8 mouse cellular contexts compared by ENCODE assay signal in the genomic region with DNA sequence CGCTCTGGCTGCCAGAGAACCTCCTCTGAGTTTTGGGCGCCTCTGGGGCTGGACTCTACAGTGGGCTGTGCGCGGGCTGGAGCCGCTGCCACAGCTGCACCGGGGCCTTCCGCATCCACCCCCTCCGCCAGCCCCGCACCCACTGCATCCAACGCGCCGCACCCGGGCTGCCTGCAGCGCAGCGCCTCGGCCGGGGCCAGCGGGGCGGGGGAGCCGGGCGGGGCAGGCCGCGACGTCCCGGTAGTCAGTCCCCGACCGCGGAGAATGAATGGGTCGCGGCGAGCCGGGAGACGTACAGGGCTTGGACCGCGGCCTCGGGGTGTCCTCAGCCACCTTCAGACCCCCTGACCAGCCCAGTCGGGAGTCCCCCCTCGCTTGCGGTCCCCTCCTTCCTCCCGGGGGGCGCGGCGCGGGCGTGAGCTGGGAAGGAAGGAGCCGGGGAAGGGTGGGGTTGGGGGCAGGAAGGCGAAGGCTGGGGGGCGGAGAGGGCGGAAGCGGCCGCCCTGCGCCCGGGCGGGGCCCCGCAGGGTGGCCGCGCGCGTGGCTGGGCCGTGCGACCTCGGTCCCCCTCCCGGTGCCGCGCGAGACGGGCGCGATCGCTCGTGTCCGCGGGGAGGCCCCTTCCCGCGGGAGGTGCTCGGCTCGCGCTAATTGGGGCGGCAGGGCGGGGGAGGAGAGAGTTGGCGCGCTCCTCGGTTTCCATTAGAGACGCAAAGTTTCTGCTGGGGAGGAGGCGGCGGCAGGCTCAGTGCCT. TPM values are rescaled to one million over a fixed set of nuclear protein-coding genes. Genes with fewer than 3 reads are reported as not detected.
DNase-seq lines count a peak whose midpoint lies in the region; ATAC-seq and TF ChIP-seq lines count a peak whose summit lies in the region.

No protein-coding gene starts in this region.

- no peak for TF ChIP-seq CTCF in kidney, postnatal 0 days (IDR thresholded peaks at IDR 0.05; ENCODE audit: low read depth)
- no peak for TF ChIP-seq CTCF in testis, adult 2 months (IDR thresholded peaks at IDR 0.05; ENCODE audit: control insufficient read depth, insufficient read depth, insufficient replicate concordance, low read depth, low read length)

- peak overlapping the region; percentile 63 to 87 for H3K27ac ChIP-seq in heart, embryonic 14.5 days (replicated peaks in 1 of 2; ENCODE audit: control insufficient read depth in 1 of 2, insufficient read depth in 1 of 2, low read depth in 2 of 2, low read length in 2 of 2)
- H3K27ac ChIP-seq in kidney, postnatal 0 days: peak overlapping the region; percentile 88
- peak overlapping the region; percentile 86 for H3K27ac ChIP-seq in liver, embryonic 16.5 days (ENCODE audit: low read length)
- peak overlapping the region; percentile 74; the same call in 1 of the 2 replicates for H3K27ac ChIP-seq in neural tube, embryonic 12.5 days
- peak overlapping the region; percentile 95 for H3K27ac ChIP-seq in testis, adult 2 months (ENCODE audit: control insufficient read depth, insufficient read depth, low read depth, low read length)

- peak overlapping the region; percentile 95 for H3K4me2 ChIP-seq in heart, embryonic 14.5 days (ENCODE audit: low read length)
- H3K4me2 ChIP-seq in kidney, postnatal 0 days (ENCODE audit: low read length): peak overlapping the region; percentile 88
- H3K4me2 ChIP-seq in liver, embryonic 16.5 days (ENCODE audit: low read depth, low read length): peak overlapping the region; percentile 99
- H3K4me2 ChIP-seq in neural tube, embryonic 12.5 days (replicated peaks): peak overlapping the region; percentile 90

- under 1% methylated on average over 62 of the region's 86 CpGs for WGBS in heart, embryonic 14.5 days
- WGBS in kidney, postnatal 0 days: 1% methylated on average over 73 of the region's 86 CpGs
- under 1% methylated on average over 72 of the region's 86 CpGs for WGBS in liver, embryonic 16.5 days (ENCODE audit: insufficient replicate concordance)
- under 1% methylated on average over 78 of the region's 86 CpGs for WGBS in neural tube, embryonic 12.5 days

- H3K4me1 ChIP-seq in heart, embryonic 14.5 days (ENCODE audit: control insufficient read depth in 2 of 2, insufficient read depth in 2 of 2, low read length in 2 of 2): peaks cover 2 to 20% of the 10 kb centered on the region in 2 experiments; a peak in 2 of 4 replicates
- H3K4me1 ChIP-seq in kidney, postnatal 0 days (replicated peaks; ENCODE audit: insufficient read depth, low read length): peaks cover 4% of the 10 kb centered on the region; the same call in 1 of the 2 replicates
- H3K4me1 ChIP-seq in liver, embryonic 16.5 days (ENCODE audit: control insufficient read depth, low read depth, low read length): peaks cover 14% of the 10 kb centered on the region
- peaks cover 22% of the 10 kb centered on the region for H3K4me1 ChIP-seq in neural tube, embryonic 12.5 days
- peaks cover 10% of the 10 kb centered on the region for H3K4me1 ChIP-seq in testis, adult 2 months (ENCODE audit: control insufficient read depth, insufficient read depth, low read length)

- H3K27me3 ChIP-seq in heart, embryonic 14.5 days (ENCODE audit: control insufficient read depth, insufficient read depth, low read length): no peaks in the 10 kb centered on the region
- no peaks in the 10 kb centered on the region for H3K27me3 ChIP-seq in kidney, postnatal 0 days (ENCODE audit: insufficient read depth, low read length)
- H3K27me3 ChIP-seq in liver, embryonic 16.5 days (ENCODE audit: control insufficient read depth, insufficient read depth, low read depth, low read length): no peaks in the 10 kb centered on the region
- H3K27me3 ChIP-seq in neural tube, embryonic 12.5 days (replicated peaks): no peaks in the 10 kb centered on the region
- no peaks in the 10 kb centered on the region for H3K27me3 ChIP-seq in testis, adult 2 months (ENCODE audit: control insufficient read depth, insufficient read depth, low read length)

- no peaks in the 10 kb centered on the region for H3K9me3 ChIP-seq in heart, embryonic 14.5 days (ENCODE audit: control insufficient read depth, low read length)
- H3K9me3 ChIP-seq in kidney, postnatal 0 days (replicated peaks; ENCODE audit: low read length): no peaks in the 10 kb centered on the region
- H3K9me3 ChIP-seq in liver, embryonic 16.5 days (replicated peaks; ENCODE audit: control insufficient read depth, low read length): no peaks in the 10 kb centered on the region
- no peaks in the 10 kb centered on the region for H3K9me3 ChIP-seq in neural tube, embryonic 12.5 days

- TF ChIP-seq POLR2A in testis, adult 2 months (IDR thresholded peaks at IDR 0.05; ENCODE audit: control insufficient read depth, low read depth, low read length): no peak

- H3K36me3 ChIP-seq in heart, embryonic 14.5 days (ENCODE audit: control insufficient read depth, insufficient read depth, low read length): peaks cover 29% of the 10 kb centered on the region
- H3K36me3 ChIP-seq in kidney, postnatal 0 days (ENCODE audit: insufficient read depth, low read length): peaks cover 23% of the 10 kb centered on the region
- H3K36me3 ChIP-seq in liver, embryonic 16.5 days (ENCODE audit: control insufficient read depth, insufficient read depth): peaks cover 18% of the 10 kb centered on the region
- H3K36me3 ChIP-seq in neural tube, embryonic 12.5 days: peaks cover 25% of the 10 kb centered on the region
- peaks cover 6% of the 10 kb centered on the region for H3K36me3 ChIP-seq in testis, adult 2 months (ENCODE audit: control insufficient read depth, insufficient read depth, low read length)

- peak; percentile 10 for ATAC-seq in erythroblast, adult 5-6 weeks (replicated peaks; ENCODE audit: low FRiP score, poor library complexity, severe bottlenecking)
- ATAC-seq in heart, embryonic 14.5 days (ENCODE audit: insufficient number of reproducible peaks, insufficient read depth, low FRiP score, low read depth): peak; percentile 59
- ATAC-seq in kidney, postnatal 0 days (replicated peaks; ENCODE audit: low FRiP score, low read depth): peak; percentile 63
- peak; percentile 70 for ATAC-seq in liver, embryonic 16.5 days (ENCODE audit: low read depth)
- ATAC-seq in neural tube, embryonic 12.5 days (ENCODE audit: low FRiP score, low read depth): peak; percentile 84

- peak overlapping the region; percentile 96 for H3K9ac ChIP-seq in heart, embryonic 14.5 days (ENCODE audit: low read length)
- peak overlapping the region; percentile 85 for H3K9ac ChIP-seq in kidney, postnatal 0 days (ENCODE audit: low read depth, low read length)
- H3K9ac ChIP-seq in liver, embryonic 16.5 days (ENCODE audit: low read depth, low read length): peak overlapping the region; percentile 86
- peak overlapping the region; percentile 98 for H3K9ac ChIP-seq in neural tube, embryonic 12.5 days

- peak; percentile 77 for DNase-seq in CD4-positive, CD25-positive, alpha-beta regulatory T cell, adult 2 months (ENCODE audit: low read depth, low spot score)
- peak; percentile 84 for DNase-seq in brain, adult 2 months (ENCODE audit: low read depth, low spot score)
- peak; percentile 58 for DNase-seq in kidney, postnatal 0 days (ENCODE audit: low spot score)

- H3K4me3 ChIP-seq in heart, embryonic 14.5 days (ENCODE audit: control insufficient read depth in 1 of 2, insufficient read depth in 1 of 2, low read depth in 1 of 2, low read length in 2 of 2): peak overlapping the region; percentile 65 to 95
- peak overlapping the region; percentile 92 for H3K4me3 ChIP-seq in kidney, postnatal 0 days (replicated peaks; ENCODE audit: low read depth, low read length)
- peak overlapping the region; percentile 88 for H3K4me3 ChIP-seq in liver, embryonic 16.5 days (ENCODE audit: low read depth, low read length)
- H3K4me3 ChIP-seq in neural tube, embryonic 12.5 days: peak overlapping the region; percentile 100
- H3K4me3 ChIP-seq in testis, adult 2 months (ENCODE audit: control insufficient read depth, low read depth, low read length): peak overlapping the region; percentile 90

RNA-seq across cellular contexts. Expression of a gene that starts 0.8 kb away (rescaled TPM):
- 71.5 and 86.7 TPM in 2 replicates for total RNA-seq in erythroblast, adult 5-6 weeks (2015; ENCODE audit: low replicate concordance)
- 70.8 and 118 TPM in 2 replicates for total RNA-seq in erythroblast, adult 5-6 weeks (2017; ENCODE audit: low replicate concordance)
- polyA plus RNA-seq in heart, embryonic 14.5 days (2014; fragmentation: Nextera tagmentation; extraction: Ambion mirVana): 749 and 783 TPM in 2 replicates
- polyA plus RNA-seq in kidney, postnatal 0 days (2015; fragmentation: Nextera tagmentation; extraction: Ambion mirVana): 1,372 and 1,376 TPM in 2 replicates
- polyA plus RNA-seq in liver, embryonic 16.5 days (2015; fragmentation: Nextera tagmentation; extraction: Ambion mirVana): 413 and 426 TPM in 2 replicates
- polyA plus RNA-seq in neural tube, embryonic 12.5 days (2016; fragmentation: Nextera tagmentation; extraction: Ambion mirVana): 1,755 and 1,801 TPM in 2 replicates
- polyA plus RNA-seq in testis, adult 2 months (2012; rRNA removed): 331 and 365 TPM in 2 replicates

RNA-seq across cellular contexts. Expression of a gene that starts 40.6 kb away (rescaled TPM):
- 0.19 and 8.8 TPM in 2 replicates for total RNA-seq in erythroblast, adult 5-6 weeks (2015; ENCODE audit: low replicate concordance)
- total RNA-seq in erythroblast, adult 5-6 weeks (2017; ENCODE audit: low replicate concordance): 10.9 and 11.1 TPM in 2 replicates
- polyA plus RNA-seq in heart, embryonic 14.5 days (2014; fragmentation: Nextera tagmentation; extraction: Ambion mirVana): 8.1 and 10.9 TPM in 2 replicates
- 17.2 and 18.6 TPM in 2 replicates for polyA plus RNA-seq in kidney, postnatal 0 days (2015; fragmentation: Nextera tagmentation; extraction: Ambion mirVana)
- polyA plus RNA-seq in liver, embryonic 16.5 days (2015; fragmentation: Nextera tagmentation; extraction: Ambion mirVana): 4.4 and 4.7 TPM in 2 replicates
- 14.7 and 15.1 TPM in 2 replicates for polyA plus RNA-seq in neural tube, embryonic 12.5 days (2016; fragmentation: Nextera tagmentation; extraction: Ambion mirVana)
- polyA plus RNA-seq in testis, adult 2 months (2012; rRNA removed): 7.0 and 8.1 TPM in 2 replicates

Comparison
In these comparisons a context has a peak if more than half of its experiments do, and no peak if none do; other contexts are left out.
1. Peak in every context shown above with its lines: DNase-seq, ATAC-seq, H3K4me3 ChIP-seq and H3K27ac ChIP-seq.
2. ATAC-seq: peak in every context shown above with its lines; median percentile 84 in neural tube, embryonic 12.5 days; 70 in liver, embryonic 16.5 days; 63 in kidney, postnatal 0 days; 59 in heart, embryonic 14.5 days; 10 in erythroblast, adult 5-6 weeks.